Mouse (Mus musculus) G1E (cell line): ENCODE measurements around the gene Tmcc3.

Experiments
- CTCF ChIP-seq: IDR thresholded peaks from 2 replicates; pipeline ENCODE4 v1.5.1; 2012; ENCODE audit warnings: low read depth, low read length, inconsistent platforms, mixed read lengths
- GATA1 ChIP-seq: IDR thresholded peaks from 2 replicates; pipeline ENCODE4 v1.6.1; 2012; ENCODE audit warnings: borderline replicate concordance, low read length, inconsistent platforms, mixed read lengths
- GATA2 ChIP-seq: IDR thresholded peaks from 2 replicates; pipeline ENCODE4 v1.6.1; 2012; ENCODE audit warnings: low read depth, low read length, inconsistent platforms, borderline replicate concordance
- POLR2AphosphoS5 ChIP-seq: IDR thresholded peaks from 2 replicates; pipeline ENCODE4 v1.6.1; 2012; ENCODE audit warnings: low read depth, low read length, inconsistent platforms; ENCODE audit not compliant: insufficient replicate concordance
- TAL1 ChIP-seq: conservative IDR thresholded peaks from 2 replicates; pipeline ENCODE4 v1.6.1; 2012; ENCODE audit warnings: low read depth, low read length, inconsistent platforms, mixed read lengths

DNA sequence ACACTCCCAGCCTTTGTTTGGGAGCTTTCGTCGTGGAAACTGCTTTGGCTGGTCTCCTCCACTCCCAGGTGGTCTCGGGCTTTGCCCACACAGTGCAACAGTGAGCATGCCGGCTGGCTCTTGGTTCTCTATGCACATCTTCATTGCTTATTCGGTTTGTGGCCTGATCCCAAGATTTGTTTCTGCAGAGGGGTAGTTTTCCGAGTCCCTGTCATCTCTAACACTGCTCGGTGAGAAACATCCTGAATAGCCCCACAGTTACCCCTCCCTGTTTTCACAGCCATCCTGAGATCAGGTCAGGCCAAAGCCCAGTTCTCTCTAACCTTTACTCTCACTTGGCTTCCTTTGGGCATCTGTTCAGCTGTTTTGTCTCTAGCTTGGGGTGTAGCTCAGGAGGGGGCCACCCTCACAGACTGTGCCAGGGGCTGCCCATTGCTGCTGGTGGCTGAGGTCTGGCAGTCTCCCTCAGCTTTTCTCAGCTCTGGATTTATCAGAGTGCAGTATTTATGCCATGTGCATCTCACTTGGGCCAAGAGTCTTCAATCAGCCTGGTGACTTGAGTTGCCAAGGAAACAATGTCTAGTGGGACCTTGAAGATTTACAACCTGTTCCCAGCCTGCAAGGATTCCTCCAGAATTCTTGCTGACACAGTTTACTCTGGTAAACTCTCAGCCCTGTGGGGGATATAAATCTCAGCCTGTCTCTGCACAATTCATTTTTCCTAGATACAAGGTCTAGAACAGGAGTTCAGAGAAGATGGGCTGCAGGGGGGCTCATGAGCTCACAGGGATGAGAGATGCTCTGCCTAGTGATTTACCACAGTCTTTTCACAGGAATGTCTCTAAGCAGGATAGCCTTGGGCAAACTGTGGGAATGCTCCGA is 102.3 kb downstream of the Tmcc3 start:
- TF ChIP-seq CTCF (no peak), GATA1 (no peak), POLR2AphosphoS5 (no peak), GATA2 (no peak), TAL1 (no peak)
